Mouse (Mus musculus): ENCODE results near the gene Srrt.

DNA sequence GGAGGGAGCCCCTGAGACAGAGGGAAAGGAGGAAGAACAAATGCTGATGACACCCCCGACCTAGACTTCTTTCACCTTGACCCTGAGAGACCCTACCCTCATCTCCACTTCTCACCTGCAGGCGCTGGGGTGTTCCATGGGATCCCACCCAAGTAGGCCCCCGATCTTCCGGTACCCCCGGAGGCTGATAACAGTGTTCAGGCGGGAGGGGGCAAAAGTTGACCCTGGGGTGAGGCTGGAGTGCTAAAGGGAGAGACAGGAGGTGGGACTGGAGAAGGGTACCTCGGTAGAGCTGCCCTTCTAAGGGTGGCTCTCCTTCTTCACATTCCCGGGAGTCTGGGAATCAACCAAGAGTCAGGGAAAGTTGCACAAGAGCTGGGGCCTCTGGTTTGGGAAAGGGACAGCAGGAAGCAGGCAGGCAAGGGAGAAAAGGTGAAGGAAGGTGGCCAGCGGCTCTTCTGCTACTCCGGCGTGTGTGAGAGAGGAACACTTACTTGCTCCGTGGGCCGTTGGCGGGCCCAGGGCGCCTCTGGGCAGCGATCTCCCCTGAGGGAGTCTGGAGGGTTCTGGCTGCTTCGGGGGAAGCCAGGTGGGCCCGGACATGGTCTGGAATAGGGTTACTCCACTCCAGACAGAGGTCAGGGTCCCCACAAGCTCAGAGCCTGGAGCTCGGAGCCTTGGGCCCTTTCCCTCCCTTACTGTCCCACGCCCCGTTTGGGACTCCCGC, 6.2 kb upstream of the Srrt start:
- TF ChIP-seq CTCF (IDR thresholded peaks at IDR 0.05; ENCODE audit: control insufficient read depth, insufficient read depth, insufficient replicate concordance, low read depth, low read length) (no peak), POLR2A (IDR thresholded peaks at IDR 0.05; ENCODE audit: control insufficient read depth, low read depth, low read length) (no peak)
